Mouse (Mus musculus) G1E (cell line): ENCODE results near the gene Pmch.

Experiments used
- CTCF ChIP-seq: IDR thresholded peaks from 2 replicates; pipeline ENCODE4 v1.5.1; 2012; ENCODE audit warnings: low read depth, low read length, inconsistent platforms, mixed read lengths
- GATA1 ChIP-seq: IDR thresholded peaks from 2 replicates; pipeline ENCODE4 v1.6.1; 2012; ENCODE audit warnings: borderline replicate concordance, low read length, inconsistent platforms, mixed read lengths
- POLR2AphosphoS5 ChIP-seq: IDR thresholded peaks from 2 replicates; pipeline ENCODE4 v1.6.1; 2012; ENCODE audit warnings: low read depth, low read length, inconsistent platforms; ENCODE audit not compliant: insufficient replicate concordance
- TAL1 ChIP-seq: conservative IDR thresholded peaks from 2 replicates; pipeline ENCODE4 v1.6.1; 2012; ENCODE audit warnings: low read depth, low read length, inconsistent platforms, mixed read lengths

DNA sequence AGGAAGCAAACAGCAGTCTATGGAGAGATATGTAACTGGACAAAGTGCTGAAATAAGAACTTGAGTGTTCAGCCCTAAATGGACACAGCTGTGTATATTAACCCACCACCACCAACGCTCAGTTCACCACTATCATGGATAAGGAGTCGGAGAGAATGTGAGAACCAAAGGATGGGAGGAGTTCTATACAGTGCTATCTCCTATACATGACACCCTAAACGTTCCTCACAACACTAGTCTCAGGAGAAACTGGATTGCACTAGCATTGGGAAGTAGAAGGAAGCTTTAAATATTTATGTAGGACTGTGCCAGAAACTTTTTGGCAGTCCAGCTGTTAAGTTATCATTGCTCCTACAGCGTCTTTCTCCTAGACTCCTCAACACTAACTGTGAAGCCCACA, 46.6 kb upstream of the Pmch start:
- TF ChIP-seq POLR2AphosphoS5 (no peak), CTCF (no peak), GATA1 (no peak), TAL1 (no peak)
